Mouse (Mus musculus) forebrain, embryonic 16.5 days (tissue): Measurements from ENCODE around the gene Abcc5. TPM values are rescaled to one million over a fixed set of nuclear protein-coding genes. Genes with fewer than 3 reads are reported as not detected.

ENCODE experiments used
- ATAC-seq: fragments of 200-750 bp; cut with Nextera tagmentation; 2 replicates; pipeline ENCODE4 v1.8.0; 2017; ENCODE audit warnings: mild to moderate bottlenecking, moderate library complexity
- H3K27ac ChIP-seq: fragments of 300-500 bp; sonication (generic); 2 replicates; pipeline ENCODE4 v1.5.1; 2014; ENCODE audit warnings: low read length, control low read depth
- H3K27me3 ChIP-seq: fragments of 300-500 bp; sonication (generic); replicated peaks from 2 replicates; pipeline ENCODE4 v1.6.1; 2014; ENCODE audit warnings: low read length; ENCODE audit not compliant: control insufficient read depth, insufficient read depth
- H3K36me3 ChIP-seq: fragments of 300-500 bp; sonication (generic); 2 replicates; pipeline ENCODE4 v1.6.1; 2014; ENCODE audit not compliant: control insufficient read depth, insufficient read depth
- H3K4me1 ChIP-seq: fragments of 300-500 bp; sonication (generic); replicated peaks from 2 replicates; pipeline ENCODE4 v1.6.1; 2014; ENCODE audit warnings: low read length; ENCODE audit not compliant: control insufficient read depth, insufficient read depth
- H3K4me2 ChIP-seq: fragments of 300-500 bp; sonication (generic); 2 replicates; pipeline ENCODE4 v1.6.1; 2014; ENCODE audit warnings: mild to moderate bottlenecking, low read length, control low read depth
- H3K4me3 ChIP-seq: fragments of 300-500 bp; sonication (generic); replicated peaks from 2 replicates; pipeline ENCODE4 v1.5.1; 2014; ENCODE audit warnings: mild to moderate bottlenecking, low read length, control low read depth
- H3K9ac ChIP-seq: fragments of 300-500 bp; sonication (generic); replicated peaks from 2 replicates; pipeline ENCODE4 v1.6.1; 2014; ENCODE audit warnings: low read depth, low read length, control low read depth
- H3K9me3 ChIP-seq: fragments of 300-500 bp; sonication (generic); 2 replicates; pipeline ENCODE4 v1.6.1; 2016; ENCODE audit warnings: low read length; ENCODE audit not compliant: control insufficient read depth
- WGBS: fragments of 180-500 bp; shearing (Covaris S2); extraction: QIAGEN DNeasy Blood & Tissue Kit; methylation state at CpG from one replicate; pipeline ENCODE4 v1.1.7; 2014; 5-methylcytosine and 5-hydroxymethylcytosine counted together
- polyA plus RNA-seq: library from polyadenylated mRNA; unstranded; fragments of >200 nt; fragmentation: Nextera tagmentation; extraction: Ambion mirVana; gene quantifications from 2 replicates; pipeline ENCODE4 v1.2.1, GENCODE M21; 2015

The Abcc5 gene
- polyA plus RNA-seq, 1 experiment from 2014 or later, result 185 TPM

GRCm38 (mm10) chr16:20427566-20427965, 1.4 kb upstream of the Abcc5 start:
- Histone ChIP-seq H3K4me3 (no peak overlapping the region), H3K4me1 (peaks cover 19% of the 10 kb centered on the region), H3K4me2 (no peak overlapping the region), H3K9me3 (no peaks in the 10 kb centered on the region), H3K36me3 (no peaks in the 10 kb centered on the region), H3K27me3 (no peaks in the 10 kb centered on the region), H3K27ac (no peak overlapping the region), H3K9ac (no peak overlapping the region)
- ATAC-seq, result no peak
- WGBS, result 76% methylated on average over 4 of the region's 4 CpGs

- Histone ChIP-seq H3K4me1 (peaks cover 19% of the 10 kb centered on the region), H3K9ac (peak overlapping the region; percentile 94), H3K36me3 (no peaks in the 10 kb centered on the region), H3K27me3 (no peaks in the 10 kb centered on the region), H3K27ac (no peak overlapping the region), H3K4me3 (peak overlapping the region; percentile 95), H3K4me2 (peak overlapping the region; percentile 87), H3K9me3 (no peaks in the 10 kb centered on the region)
- no peak for ATAC-seq
- WGBS, result 47% methylated on average over 10 of the region's 10 CpGs
Observed at GRCm38 (mm10) chr16:20424719-20425650, 1.2 kb downstream of the Abcc5 start.

- ATAC-seq, result no peak
- H3K36me3 ChIP-seq, result no peaks in the 10 kb centered on the region
- H3K27me3 ChIP-seq, result no peaks in the 10 kb centered on the region
- no peak overlapping the region for H3K9ac ChIP-seq
- H3K4me1 ChIP-seq, result peaks cover 19% of the 10 kb centered on the region
- H3K9me3 ChIP-seq, result no peaks in the 10 kb centered on the region
- whole genome bisulfite sequencing, result 88% methylated on average over 7 of the region's 7 CpGs
- H3K4me2 ChIP-seq, result no peak overlapping the region
- H3K27ac ChIP-seq, result no peak overlapping the region
- H3K4me3 ChIP-seq, result no peak overlapping the region
Observed at GRCm38 (mm10) chr16:20424226-20424663, 1.9 kb downstream of the Abcc5 start.

- no peaks in the 10 kb centered on the region for H3K27me3 ChIP-seq
- H3K4me2 ChIP-seq, result no peak overlapping the region
- 93% methylated on average over 6 of the region's 6 CpGs for WGBS
- peaks cover 19% of the 10 kb centered on the region for H3K4me1 ChIP-seq
- H3K4me3 ChIP-seq, result no peak overlapping the region
- no peaks in the 10 kb centered on the region; the same call in 1 of the 2 replicates for H3K36me3 ChIP-seq
- no peaks in the 10 kb centered on the region for H3K9me3 ChIP-seq
- no peak overlapping the region for H3K27ac ChIP-seq
- ATAC-seq, result no peak
- H3K9ac ChIP-seq, result no peak overlapping the region
Observed at GRCm38 (mm10) chr16:20422938-20423730, 3.1 kb downstream of the Abcc5 start.

GRCm38 (mm10) chr16:20418054-20418453, 8.1 kb downstream of the Abcc5 start:
- Histone ChIP-seq H3K27me3 (no peaks in the 10 kb centered on the region), H3K4me3 (no peak overlapping the region), H3K27ac (no peak overlapping the region), H3K9me3 (no peaks in the 10 kb centered on the region), H3K36me3 (peaks cover 3% of the 10 kb centered on the region; the same call in 1 of the 2 replicates), H3K4me1 (peaks cover 1% of the 10 kb centered on the region; the same call in 1 of the 2 replicates), H3K4me2 (no peak overlapping the region), H3K9ac (no peak overlapping the region)
- 88% methylated on average over 2 of the region's 2 CpGs for WGBS
- no peak for ATAC-seq

GRCm38 (mm10) chr16:20416262-20416661, 9.9 kb downstream of the Abcc5 start:
- no peaks in the 10 kb centered on the region for H3K27me3 ChIP-seq
- 97% methylated on average over 2 of the region's 2 CpGs for WGBS

GRCm38 (mm10) chr16:20415804-20416203, 10.4 kb downstream of the Abcc5 start:
- no peak for ATAC-seq
- Histone ChIP-seq H3K9me3 (no peaks in the 10 kb centered on the region), H3K4me3 (no peak overlapping the region), H3K4me2 (no peak overlapping the region), H3K4me1 (no peaks in the 10 kb centered on the region), H3K36me3 (peaks cover 3% of the 10 kb centered on the region; the same call in 1 of the 2 replicates), H3K9ac (no peak overlapping the region), H3K27me3 (no peaks in the 10 kb centered on the region), H3K27ac (no peak overlapping the region)
- 91% methylated on average over 6 of the region's 6 CpGs for WGBS

More at GRCm38 (mm10) chr16:20416262-20416661, 9.9 kb downstream of the Abcc5 start:
- Histone ChIP-seq H3K36me3 (peaks cover 3% of the 10 kb centered on the region; the same call in 1 of the 2 replicates), H3K27ac (no peak overlapping the region), H3K4me3 (no peak overlapping the region), H3K9ac (no peak overlapping the region), H3K9me3 (no peaks in the 10 kb centered on the region), H3K4me2 (no peak overlapping the region), H3K4me1 (no peaks in the 10 kb centered on the region)
- no peak for ATAC-seq

- no peaks in the 10 kb centered on the region for H3K4me1 ChIP-seq
- H3K36me3 ChIP-seq, result peaks cover 3% of the 10 kb centered on the region; the same call in 1 of the 2 replicates
- 90% methylated on average over 2 of the region's 2 CpGs for WGBS
- no peak overlapping the region for H3K4me3 ChIP-seq
- H3K9me3 ChIP-seq, result no peaks in the 10 kb centered on the region
- ATAC-seq, result no peak
- no peak overlapping the region for H3K4me2 ChIP-seq
- no peak overlapping the region for H3K9ac ChIP-seq
- no peak overlapping the region for H3K27ac ChIP-seq
- no peaks in the 10 kb centered on the region for H3K27me3 ChIP-seq
Observed at GRCm38 (mm10) chr16:20415211-20415610, 11.0 kb downstream of the Abcc5 start.

- H3K27ac ChIP-seq, result no peak overlapping the region
- H3K9me3 ChIP-seq, result no peaks in the 10 kb centered on the region
- no peak overlapping the region for H3K4me2 ChIP-seq
- H3K9ac ChIP-seq, result no peak overlapping the region
- H3K4me1 ChIP-seq, result no peaks in the 10 kb centered on the region
- no peak overlapping the region for H3K4me3 ChIP-seq
- no peak for ATAC-seq
- WGBS, result 85% methylated on average over 2 of the region's 2 CpGs
- no peaks in the 10 kb centered on the region for H3K27me3 ChIP-seq
- peaks cover 3% of the 10 kb centered on the region; the same call in 1 of the 2 replicates for H3K36me3 ChIP-seq
Observed at GRCm38 (mm10) chr16:20413870-20414331, 12.3 kb downstream of the Abcc5 start.
